Mouse (Mus musculus): ENCODE measurements around the gene AI413582. TPM values are rescaled to one million over a fixed set of nuclear protein-coding genes. Genes with fewer than 3 reads are reported as not detected.

The AI413582 gene
- polyA plus RNA-seq, 1 experiment from 2014 or later, result 13.3 TPM

DNA sequence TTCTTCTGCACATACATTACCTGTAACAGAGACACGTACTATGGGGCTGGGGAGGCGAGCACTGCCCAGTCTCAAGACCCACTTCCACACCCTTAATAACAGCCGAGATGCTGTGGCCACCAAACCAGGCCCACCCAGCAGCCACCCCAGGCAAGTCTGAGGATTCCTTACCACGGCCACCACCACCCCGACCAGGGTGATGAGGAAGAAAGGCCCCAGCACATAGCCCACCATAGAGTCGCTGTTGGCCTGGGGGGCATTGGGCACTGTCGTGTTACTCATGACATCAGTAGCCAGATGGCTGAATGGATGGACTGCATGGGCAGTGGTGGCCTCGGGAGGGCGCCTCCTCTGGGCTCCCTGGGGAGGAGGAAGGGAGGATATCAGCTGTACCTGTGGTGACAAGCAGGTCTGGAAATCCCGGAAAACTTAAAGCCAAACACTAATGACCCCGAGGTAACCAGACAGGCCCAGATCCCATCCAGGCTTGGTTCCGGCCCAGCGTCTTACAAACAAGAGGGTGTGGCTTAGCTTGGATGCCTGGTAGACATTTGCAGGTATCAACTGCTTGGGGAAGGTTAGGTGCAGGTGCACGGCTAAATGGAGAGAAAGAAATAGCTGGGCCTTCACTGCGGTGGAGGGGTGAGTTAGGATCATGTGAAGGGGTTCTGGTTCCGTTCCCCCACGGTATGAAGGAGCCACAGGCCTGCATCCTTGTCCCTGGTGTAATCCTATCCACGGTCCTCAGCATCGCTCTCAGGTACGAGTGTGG lies 979 bp downstream of the AI413582 start:
- no peaks in the 10 kb centered on the region for H3K36me3 ChIP-seq (replicated peaks; ENCODE audit: control insufficient read depth, insufficient read depth, low read depth, low read length)
- H3K4me1 ChIP-seq (ENCODE audit: control insufficient read depth, insufficient read depth, low read length), result peaks cover 9% of the 10 kb centered on the region
- H3K27ac ChIP-seq (replicated peaks; ENCODE audit: low read depth, low read length), result no peak overlapping the region
- H3K4me2 ChIP-seq (ENCODE audit: low read depth, low read length), result peak overlapping the region; percentile 91
- ATAC-seq (replicated peaks; ENCODE audit: insufficient number of reproducible peaks, low FRiP score, low TSS enrichment, low read depth) (no peak; the same call in 1 of the 2 replicates), DNase-seq (ENCODE audit: low spot score) (no peak)
- peak overlapping the region; percentile 59 for H3K4me3 ChIP-seq (ENCODE audit: low read depth, low read length)
- 10% methylated on average over 19 of the region's 20 CpGs for WGBS
- no peak overlapping the region; the same call in 1 of the 2 replicates for H3K9ac ChIP-seq (replicated peaks; ENCODE audit: low read length)
- H3K9me3 ChIP-seq (replicated peaks; ENCODE audit: control insufficient read depth, low read length), result no peaks in the 10 kb centered on the region
- no peaks in the 10 kb centered on the region for H3K27me3 ChIP-seq (ENCODE audit: control insufficient read depth, insufficient read depth, low read length)

DNA sequence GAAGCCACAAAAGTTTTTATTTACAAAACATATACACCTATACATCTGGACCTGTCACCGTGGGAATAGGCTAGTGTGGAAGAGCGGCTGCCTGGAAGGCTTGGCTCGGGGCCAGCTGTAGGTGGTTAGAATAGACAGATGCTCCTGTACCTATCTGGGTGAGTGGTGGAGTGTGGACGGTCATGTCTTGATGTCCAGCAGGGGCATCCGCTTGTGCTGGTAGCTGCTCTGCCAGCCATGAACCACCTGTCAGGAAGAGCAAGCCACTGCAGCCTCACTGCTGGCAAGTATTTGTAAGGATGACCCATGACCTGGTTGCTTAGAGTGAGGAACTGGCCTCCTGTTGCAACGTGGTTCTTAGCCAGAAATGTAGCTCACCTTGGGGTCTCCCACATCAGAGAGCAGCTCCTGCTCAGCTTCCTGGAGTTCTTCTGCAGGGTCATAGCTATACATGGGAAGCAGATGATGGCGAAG lies 1.7 kb downstream of the AI413582 start:
- peaks cover 10% of the 10 kb centered on the region for H3K4me1 ChIP-seq (ENCODE audit: control insufficient read depth, insufficient read depth, low read length)
- no peaks in the 10 kb centered on the region for H3K27me3 ChIP-seq (ENCODE audit: control insufficient read depth, insufficient read depth, low read length)
- 55% methylated on average over 7 of the region's 7 CpGs for WGBS
- H3K36me3 ChIP-seq (replicated peaks; ENCODE audit: control insufficient read depth, insufficient read depth, low read depth, low read length), result no peaks in the 10 kb centered on the region
- H3K27ac ChIP-seq (replicated peaks; ENCODE audit: low read depth, low read length), result no peak overlapping the region
- H3K4me2 ChIP-seq (ENCODE audit: low read depth, low read length), result no peak overlapping the region; the same call in 1 of the 2 replicates
- no peak overlapping the region for H3K4me3 ChIP-seq (ENCODE audit: low read depth, low read length)
- DNase-seq (ENCODE audit: low spot score) (no peak), ATAC-seq (replicated peaks; ENCODE audit: insufficient number of reproducible peaks, low FRiP score, low TSS enrichment, low read depth) (no peak)
- H3K9me3 ChIP-seq (replicated peaks; ENCODE audit: control insufficient read depth, low read length), result no peaks in the 10 kb centered on the region
- no peak overlapping the region; the same call in 1 of the 2 replicates for H3K9ac ChIP-seq (replicated peaks; ENCODE audit: low read length)

DNA sequence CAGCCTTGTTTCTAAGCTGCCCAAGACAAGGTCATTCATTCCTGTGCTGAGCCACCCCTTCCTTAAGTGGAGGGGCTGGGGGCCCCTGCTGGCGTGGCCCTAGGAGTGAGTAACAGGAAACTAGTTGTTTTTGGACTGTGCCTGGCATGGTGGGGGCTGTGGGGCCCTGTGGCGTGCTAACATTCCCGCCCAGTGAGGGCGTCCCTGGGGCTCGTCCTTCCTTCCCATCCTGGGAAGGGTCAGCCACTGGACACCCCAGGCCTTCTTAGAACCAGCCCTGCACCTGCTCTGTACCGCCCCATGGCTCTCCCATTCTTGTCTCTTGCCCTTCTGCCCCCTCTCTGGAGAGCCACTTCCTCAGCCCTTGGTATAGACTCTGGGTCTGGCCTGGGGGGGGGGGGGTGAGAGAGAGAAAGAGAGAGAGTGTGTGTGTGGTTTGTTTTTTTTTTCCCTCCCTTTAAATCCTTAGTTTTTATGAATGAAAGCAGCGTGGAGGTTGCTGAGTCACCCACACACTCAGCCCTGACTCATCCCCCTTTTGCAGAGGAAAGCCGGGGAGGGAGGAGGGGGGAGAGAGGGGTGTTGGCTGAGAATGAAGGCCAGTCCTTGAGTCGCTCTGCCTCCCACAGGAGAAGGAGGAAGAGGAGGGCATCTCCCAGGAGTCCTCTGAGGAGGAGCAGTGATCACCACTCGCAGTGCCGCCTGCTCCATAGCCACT lies 3.6 kb downstream of the AI413582 start:
- H3K4me1 ChIP-seq (ENCODE audit: control insufficient read depth, insufficient read depth, low read length), result peaks cover 11% of the 10 kb centered on the region
- H3K36me3 ChIP-seq (replicated peaks; ENCODE audit: control insufficient read depth, insufficient read depth, low read depth, low read length), result no peaks in the 10 kb centered on the region
- no peak overlapping the region for H3K4me2 ChIP-seq (ENCODE audit: low read depth, low read length)
- ATAC-seq (replicated peaks; ENCODE audit: insufficient number of reproducible peaks, low FRiP score, low TSS enrichment, low read depth), result no peak
- no peak overlapping the region for H3K9ac ChIP-seq (replicated peaks; ENCODE audit: low read length)
- H3K27me3 ChIP-seq (ENCODE audit: control insufficient read depth, insufficient read depth, low read length), result no peaks in the 10 kb centered on the region
- no peaks in the 10 kb centered on the region for H3K9me3 ChIP-seq (replicated peaks; ENCODE audit: control insufficient read depth, low read length)
- no peak for DNase-seq (ENCODE audit: low spot score)
- no peak overlapping the region for H3K4me3 ChIP-seq (ENCODE audit: low read depth, low read length)
- WGBS, result 60% methylated on average over 8 of the region's 11 CpGs
- no peak overlapping the region for H3K27ac ChIP-seq (replicated peaks; ENCODE audit: low read depth, low read length)

DNA sequence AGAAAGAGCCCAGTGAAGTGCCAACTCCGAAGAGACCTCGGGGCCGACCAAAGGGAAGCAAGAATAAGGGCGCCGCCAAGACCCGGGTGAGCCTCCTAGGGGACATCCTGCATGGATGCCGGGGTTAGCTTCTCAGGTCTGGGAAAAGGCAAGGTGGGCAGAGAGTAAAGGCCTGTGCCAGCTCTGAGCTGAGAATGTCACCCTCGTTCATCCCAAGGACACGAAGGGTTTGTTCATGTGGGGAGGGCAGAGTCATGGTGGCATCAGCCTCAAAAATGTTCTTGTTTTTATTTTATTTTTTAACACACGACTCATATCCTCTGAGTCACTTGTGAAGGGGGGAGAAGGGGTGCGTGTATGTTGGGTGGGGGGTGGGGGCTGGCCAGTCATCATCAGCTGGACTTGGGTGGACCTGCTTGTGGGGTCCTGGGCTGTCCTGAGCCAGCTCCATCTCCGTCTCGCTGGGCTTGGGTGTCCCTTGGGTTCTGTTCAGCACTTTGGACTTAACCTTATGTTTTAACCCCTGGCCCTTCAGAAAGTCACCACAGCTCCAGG lies 4.6 kb downstream of the AI413582 start:
- 87% methylated on average over 13 of the region's 13 CpGs for WGBS
- peaks cover 11% of the 10 kb centered on the region for H3K4me1 ChIP-seq (ENCODE audit: control insufficient read depth, insufficient read depth, low read length)
- no peak overlapping the region for H3K27ac ChIP-seq (replicated peaks; ENCODE audit: low read depth, low read length)
- no peak overlapping the region for H3K9ac ChIP-seq (replicated peaks; ENCODE audit: low read length)
- H3K9me3 ChIP-seq (replicated peaks; ENCODE audit: control insufficient read depth, low read length), result no peaks in the 10 kb centered on the region
- H3K4me3 ChIP-seq (ENCODE audit: low read depth, low read length), result no peak overlapping the region
- no peak overlapping the region for H3K4me2 ChIP-seq (ENCODE audit: low read depth, low read length)
- ATAC-seq (replicated peaks; ENCODE audit: insufficient number of reproducible peaks, low FRiP score, low TSS enrichment, low read depth) (no peak), DNase-seq (ENCODE audit: low spot score) (no peak)
- no peaks in the 10 kb centered on the region for H3K36me3 ChIP-seq (replicated peaks; ENCODE audit: control insufficient read depth, insufficient read depth, low read depth, low read length)
- no peaks in the 10 kb centered on the region for H3K27me3 ChIP-seq (ENCODE audit: control insufficient read depth, insufficient read depth, low read length)

DNA sequence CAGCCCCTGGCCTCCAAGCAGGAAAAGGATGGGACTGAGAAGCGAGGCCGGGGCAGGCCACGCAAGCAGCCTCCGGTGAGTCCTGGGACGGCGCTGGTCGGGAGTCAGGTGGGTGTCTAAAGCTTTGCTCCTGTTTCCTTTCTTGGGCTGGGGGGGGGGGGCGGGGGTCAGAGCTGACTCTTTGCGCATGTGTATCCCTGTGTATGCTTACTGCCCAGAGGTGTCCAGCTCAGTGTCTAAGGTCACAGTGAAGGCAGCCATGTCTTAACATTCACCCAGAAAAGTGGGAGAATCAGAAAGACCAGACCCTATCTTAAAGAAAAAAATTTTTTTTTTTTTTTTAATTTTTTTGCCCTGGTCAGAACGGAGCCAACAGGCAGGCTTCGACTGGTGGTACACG lies 6.0 kb downstream of the AI413582 start:
- Histone ChIP-seq H3K36me3 (replicated peaks; ENCODE audit: control insufficient read depth, insufficient read depth, low read depth, low read length) (no peaks in the 10 kb centered on the region), H3K9me3 (replicated peaks; ENCODE audit: control insufficient read depth, low read length) (no peaks in the 10 kb centered on the region), H3K4me3 (ENCODE audit: low read depth, low read length) (no peak overlapping the region), H3K4me1 (ENCODE audit: control insufficient read depth, insufficient read depth, low read length) (peaks cover 8% of the 10 kb centered on the region; the same call in 1 of the 2 replicates), H3K27ac (replicated peaks; ENCODE audit: low read depth, low read length) (no peak overlapping the region), H3K27me3 (ENCODE audit: control insufficient read depth, insufficient read depth, low read length) (no peaks in the 10 kb centered on the region), H3K9ac (replicated peaks; ENCODE audit: low read length) (no peak overlapping the region), H3K4me2 (ENCODE audit: low read depth, low read length) (peak overlapping the region; percentile 86; the same call in 1 of the 2 replicates)
- WGBS, result 56% methylated on average over 10 of the region's 12 CpGs
- DNase-seq (ENCODE audit: low spot score), result no peak
- ATAC-seq (replicated peaks; ENCODE audit: insufficient number of reproducible peaks, low FRiP score, low TSS enrichment, low read depth), result no peak

DNA sequence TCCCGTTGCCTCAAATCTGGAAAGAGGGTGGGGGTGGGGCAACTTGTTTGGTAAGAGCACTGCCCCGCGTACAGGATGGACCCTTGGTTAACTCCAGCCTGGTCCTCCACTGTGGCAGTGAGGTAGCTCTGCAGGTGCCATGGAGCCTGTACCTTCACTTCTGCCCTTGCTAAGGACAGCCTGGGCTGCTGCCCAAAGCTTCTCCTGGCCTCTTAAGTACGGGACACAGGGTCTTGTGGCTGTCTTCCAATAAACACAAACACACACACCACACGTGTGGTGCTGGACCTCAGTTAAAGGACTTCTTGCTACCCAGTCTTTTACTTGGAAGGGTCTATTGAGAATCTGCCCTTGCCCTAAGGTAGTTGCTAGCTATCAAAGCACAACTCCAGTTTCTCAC lies 6.7 kb downstream of the AI413582 start:
- WGBS, result 12% methylated on average over 5 of the region's 5 CpGs
- ATAC-seq (replicated peaks; ENCODE audit: insufficient number of reproducible peaks, low FRiP score, low TSS enrichment, low read depth) (no peak), DNase-seq (ENCODE audit: low spot score) (no peak)
- Histone ChIP-seq H3K4me2 (ENCODE audit: low read depth, low read length) (peak overlapping the region; percentile 86), H3K36me3 (replicated peaks; ENCODE audit: control insufficient read depth, insufficient read depth, low read depth, low read length) (no peaks in the 10 kb centered on the region), H3K27me3 (ENCODE audit: control insufficient read depth, insufficient read depth, low read length) (no peaks in the 10 kb centered on the region), H3K9ac (replicated peaks; ENCODE audit: low read length) (peak overlapping the region; percentile 33), H3K4me1 (ENCODE audit: control insufficient read depth, insufficient read depth, low read length) (peaks cover 6% of the 10 kb centered on the region; the same call in 1 of the 2 replicates), H3K27ac (replicated peaks; ENCODE audit: low read depth, low read length) (no peak overlapping the region), H3K4me3 (ENCODE audit: low read depth, low read length) (peak overlapping the region; percentile 75), H3K9me3 (replicated peaks; ENCODE audit: control insufficient read depth, low read length) (no peaks in the 10 kb centered on the region)

DNA sequence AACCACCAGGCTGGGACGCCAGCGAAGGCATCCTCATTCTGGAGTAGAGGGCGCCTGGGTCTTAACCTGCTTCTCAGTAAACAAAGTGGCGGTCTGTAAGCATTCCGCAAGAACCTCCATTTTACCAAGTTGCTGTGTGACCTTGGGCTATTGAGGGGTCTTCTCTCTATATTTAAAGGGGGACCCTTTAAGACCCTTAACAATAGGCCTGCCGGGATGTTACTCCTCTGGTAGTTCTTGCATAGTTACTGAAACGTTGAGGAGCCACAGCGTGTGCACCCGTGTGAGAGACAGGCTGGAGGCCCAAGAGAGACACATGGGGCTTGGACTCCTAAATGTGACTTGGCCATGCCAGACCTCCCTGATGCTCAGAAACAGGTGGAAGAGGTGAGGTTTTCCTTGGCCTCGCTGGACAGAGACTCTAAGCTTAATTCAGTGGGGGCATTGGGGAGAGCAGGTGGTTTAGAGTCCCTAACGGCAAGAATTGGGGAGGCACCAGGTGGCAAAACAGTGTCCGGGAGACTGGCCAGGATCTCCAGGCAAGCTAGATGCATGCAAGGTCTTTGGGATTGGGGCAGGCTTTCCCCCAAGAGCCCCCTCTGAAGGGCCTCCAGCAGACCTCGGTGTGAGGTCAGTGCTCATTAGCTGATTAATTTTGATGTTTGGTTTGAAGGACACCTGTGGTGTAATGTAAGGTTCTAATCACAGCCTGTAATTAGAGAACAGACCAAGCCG lies 7.5 kb downstream of the AI413582 start:
- Histone ChIP-seq H3K27ac (replicated peaks; ENCODE audit: low read depth, low read length) (peak overlapping the region; percentile 99), H3K36me3 (replicated peaks; ENCODE audit: control insufficient read depth, insufficient read depth, low read depth, low read length) (no peaks in the 10 kb centered on the region), H3K9me3 (replicated peaks; ENCODE audit: control insufficient read depth, low read length) (no peaks in the 10 kb centered on the region), H3K4me3 (ENCODE audit: low read depth, low read length) (peak overlapping the region; percentile 75), H3K9ac (replicated peaks; ENCODE audit: low read length) (peak overlapping the region; percentile 96), H3K4me2 (ENCODE audit: low read depth, low read length) (peak overlapping the region; percentile 86), H3K27me3 (ENCODE audit: control insufficient read depth, insufficient read depth, low read length) (no peaks in the 10 kb centered on the region), H3K4me1 (ENCODE audit: control insufficient read depth, insufficient read depth, low read length) (peaks cover 6% of the 10 kb centered on the region; the same call in 1 of the 2 replicates)
- ATAC-seq (replicated peaks; ENCODE audit: insufficient number of reproducible peaks, low FRiP score, low TSS enrichment, low read depth) (no peak), DNase-seq (ENCODE audit: low spot score) (no peak)
- under 1% methylated on average over 14 of the region's 14 CpGs for WGBS
